Mouse (Mus musculus): ENCODE data around the gene Arhgap30. TPM values are rescaled to one million over a fixed set of nuclear protein-coding genes. Genes with fewer than 3 reads are reported as not detected.

Arhgap30 gene
- polyA plus RNA-seq, 1 experiment from 2014 or later, result 3.8 TPM

DNA sequence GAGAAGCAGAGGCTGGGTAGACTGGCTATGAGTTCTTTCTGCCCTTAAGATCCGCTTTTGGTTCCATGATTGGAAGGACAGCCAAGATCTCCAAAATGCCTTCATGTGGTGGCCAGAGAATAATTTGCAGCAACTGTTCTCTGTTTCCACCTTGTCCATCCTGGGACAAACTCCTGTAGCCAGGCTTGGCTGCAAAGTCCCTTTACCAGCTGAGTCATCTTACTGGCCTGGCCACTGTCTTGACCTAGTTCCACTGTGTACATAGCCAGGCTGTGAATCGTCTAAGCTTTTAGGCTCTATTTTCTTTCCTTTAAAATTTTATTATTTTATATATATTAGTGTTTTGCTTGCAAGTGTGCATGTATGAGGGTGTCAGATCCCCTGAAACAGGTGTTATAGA is 39.5 kb upstream of the Arhgap30 start:
- Histone ChIP-seq H3K27me3 (ENCODE audit: control insufficient read depth, insufficient read depth, low read length) (no peaks in the 10 kb centered on the region), H3K4me2 (ENCODE audit: low read depth, low read length) (no peak overlapping the region), H3K36me3 (ENCODE audit: control insufficient read depth, insufficient read depth, low read length) (no peaks in the 10 kb centered on the region), H3K4me1 (ENCODE audit: control insufficient read depth, insufficient read depth, low read length) (peaks cover 15% of the 10 kb centered on the region), H3K9ac (ENCODE audit: low read length) (no peak overlapping the region), H3K9me3 (replicated peaks; ENCODE audit: control insufficient read depth, low read length) (peaks cover 6% of the 10 kb centered on the region; the same call in 1 of the 2 replicates), H3K27ac (ENCODE audit: low read length) (no peak overlapping the region), H3K4me3 (replicated peaks; ENCODE audit: low read length) (no peak overlapping the region)
- ATAC-seq (ENCODE audit: insufficient read depth, low FRiP score), result no peak
- 78% methylated on average over 2 of the region's 2 CpGs for WGBS

DNA sequence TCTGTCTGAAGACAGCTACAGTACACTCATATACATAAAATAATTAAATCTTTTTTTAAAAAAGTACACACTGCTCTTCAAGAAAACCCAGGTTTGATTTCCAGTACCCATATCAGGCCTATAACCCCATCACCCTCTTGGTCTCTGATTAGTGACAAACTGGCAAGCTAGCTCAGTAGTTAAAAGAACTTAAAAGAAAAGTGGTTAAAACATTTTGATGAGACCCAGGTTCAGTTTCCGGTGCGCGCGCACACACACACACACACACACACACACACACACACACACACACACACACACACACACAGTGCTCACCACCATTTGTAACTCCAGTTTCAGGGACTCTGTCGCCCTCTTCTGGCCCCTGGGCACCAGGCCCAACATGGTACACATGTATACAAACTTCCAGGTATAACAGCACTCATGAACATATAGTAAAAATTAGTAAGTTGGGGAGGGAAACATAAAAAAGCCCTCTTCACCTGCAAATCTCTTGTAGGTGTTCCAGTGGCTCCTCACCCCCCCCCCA is 32.9 kb upstream of the Arhgap30 start:
- H3K4me3 ChIP-seq (replicated peaks; ENCODE audit: low read length), result no peak overlapping the region
- no peak overlapping the region for H3K27ac ChIP-seq (ENCODE audit: low read length)
- H3K36me3 ChIP-seq (ENCODE audit: control insufficient read depth, insufficient read depth, low read length), result no peaks in the 10 kb centered on the region; the same call in 1 of the 2 replicates
- no peaks in the 10 kb centered on the region for H3K9me3 ChIP-seq (replicated peaks; ENCODE audit: control insufficient read depth, low read length)
- H3K4me2 ChIP-seq (ENCODE audit: low read depth, low read length), result no peak overlapping the region
- H3K4me1 ChIP-seq (ENCODE audit: control insufficient read depth, insufficient read depth, low read length), result 0 out of 2 replicates have a peak, but pooled peaks cover 6% of the 10 kb centered on the region
- no peaks in the 10 kb centered on the region for H3K27me3 ChIP-seq (ENCODE audit: control insufficient read depth, insufficient read depth, low read length)
- 75% methylated on average over 5 of the region's 5 CpGs for WGBS
- no peak for ATAC-seq (ENCODE audit: insufficient read depth, low FRiP score)
- no peak overlapping the region for H3K9ac ChIP-seq (ENCODE audit: low read length)

- Histone ChIP-seq H3K36me3 (ENCODE audit: control insufficient read depth, insufficient read depth, low read length) (no peaks in the 10 kb centered on the region; the same call in 1 of the 2 replicates), H3K4me1 (ENCODE audit: control insufficient read depth, insufficient read depth, low read length) (0 out of 2 replicates have a peak, but pooled peaks cover 12% of the 10 kb centered on the region), H3K27me3 (ENCODE audit: control insufficient read depth, insufficient read depth, low read length) (no peaks in the 10 kb centered on the region), H3K27ac (ENCODE audit: low read length) (no peak overlapping the region), H3K4me2 (ENCODE audit: low read depth, low read length) (no peak overlapping the region), H3K9me3 (replicated peaks; ENCODE audit: control insufficient read depth, low read length) (no peaks in the 10 kb centered on the region), H3K9ac (ENCODE audit: low read length) (no peak overlapping the region), H3K4me3 (replicated peaks; ENCODE audit: low read length) (no peak overlapping the region)
- WGBS, result 86% methylated on average over 2 of the region's 2 CpGs
- ATAC-seq (ENCODE audit: insufficient read depth, low FRiP score), result no peak
These were observed 31.9 kb upstream of the Arhgap30 start for GRCm38 (mm10) chr1:171356814-171357213.

- H3K36me3 ChIP-seq (ENCODE audit: control insufficient read depth, insufficient read depth, low read length), result no peaks in the 10 kb centered on the region; the same call in 1 of the 2 replicates
- H3K9me3 ChIP-seq (replicated peaks; ENCODE audit: control insufficient read depth, low read length), result no peaks in the 10 kb centered on the region
- WGBS, result 69% methylated on average over 4 of the region's 4 CpGs
- H3K27me3 ChIP-seq (ENCODE audit: control insufficient read depth, insufficient read depth, low read length), result no peaks in the 10 kb centered on the region
- no peak for ATAC-seq (ENCODE audit: insufficient read depth, low FRiP score)
- 0 out of 2 replicates have a peak, but pooled peaks cover 12% of the 10 kb centered on the region for H3K4me1 ChIP-seq (ENCODE audit: control insufficient read depth, insufficient read depth, low read length)
- no peak overlapping the region for H3K27ac ChIP-seq (ENCODE audit: low read length)
- no peak overlapping the region for H3K4me3 ChIP-seq (replicated peaks; ENCODE audit: low read length)
- H3K4me2 ChIP-seq (ENCODE audit: low read depth, low read length), result no peak overlapping the region
- no peak overlapping the region for H3K9ac ChIP-seq (ENCODE audit: low read length)
These were observed 30.3 kb upstream of the Arhgap30 start for GRCm38 (mm10) chr1:171358421-171358820.

GRCm38 (mm10) chr1:171360253-171360652 is 28.5 kb upstream of the Arhgap30 start:
- H3K36me3 ChIP-seq (ENCODE audit: control insufficient read depth, insufficient read depth, low read length), result no peaks in the 10 kb centered on the region; the same call in 1 of the 2 replicates
- WGBS, result 8% methylated on average over 26 of the region's 26 CpGs
- peak; percentile 8 for ATAC-seq (ENCODE audit: insufficient read depth, low FRiP score)
- H3K4me1 ChIP-seq (ENCODE audit: control insufficient read depth, insufficient read depth, low read length), result 0 out of 2 replicates have a peak, but pooled peaks cover 12% of the 10 kb centered on the region
- peak overlapping the region; percentile 74 for H3K9ac ChIP-seq (ENCODE audit: low read length)
- no peaks in the 10 kb centered on the region for H3K9me3 ChIP-seq (replicated peaks; ENCODE audit: control insufficient read depth, low read length)
- H3K27me3 ChIP-seq (ENCODE audit: control insufficient read depth, insufficient read depth, low read length), result no peaks in the 10 kb centered on the region
- H3K4me2 ChIP-seq (ENCODE audit: low read depth, low read length), result peak overlapping the region; percentile 83
- H3K27ac ChIP-seq (ENCODE audit: low read length), result no peak overlapping the region
- peak overlapping the region; percentile 60 for H3K4me3 ChIP-seq (replicated peaks; ENCODE audit: low read length)

DNA sequence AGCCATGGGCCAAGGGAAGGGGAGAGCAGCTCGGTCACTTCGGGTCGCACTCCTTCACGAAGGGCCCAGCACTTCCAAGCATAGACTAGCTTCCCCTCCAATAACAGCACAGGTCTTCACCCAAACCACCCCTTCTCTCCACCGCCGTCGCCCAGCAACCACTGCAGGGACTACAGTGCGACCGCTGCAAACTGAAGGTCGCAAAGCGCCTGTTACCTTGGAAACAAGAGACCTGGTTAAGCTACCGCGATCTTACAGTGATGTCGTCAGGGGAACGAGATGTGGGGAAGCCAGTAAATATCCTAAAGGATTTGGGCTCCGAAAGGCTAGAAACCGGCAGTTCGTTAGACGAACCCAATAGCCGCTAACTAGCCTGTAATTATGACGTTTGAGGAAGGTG is 28.1 kb upstream of the Arhgap30 start, which contains the start of gene Klhdc9:
Gene Klhdc9, minus strand, starts transcription at position 143 of the 400 bp plus-strand sequence.
- no peaks in the 10 kb centered on the region for H3K9me3 ChIP-seq (replicated peaks; ENCODE audit: control insufficient read depth, low read length)
- H3K27ac ChIP-seq (ENCODE audit: low read length), result peak within 1 kb of the TSS; percentile 43

DNA sequence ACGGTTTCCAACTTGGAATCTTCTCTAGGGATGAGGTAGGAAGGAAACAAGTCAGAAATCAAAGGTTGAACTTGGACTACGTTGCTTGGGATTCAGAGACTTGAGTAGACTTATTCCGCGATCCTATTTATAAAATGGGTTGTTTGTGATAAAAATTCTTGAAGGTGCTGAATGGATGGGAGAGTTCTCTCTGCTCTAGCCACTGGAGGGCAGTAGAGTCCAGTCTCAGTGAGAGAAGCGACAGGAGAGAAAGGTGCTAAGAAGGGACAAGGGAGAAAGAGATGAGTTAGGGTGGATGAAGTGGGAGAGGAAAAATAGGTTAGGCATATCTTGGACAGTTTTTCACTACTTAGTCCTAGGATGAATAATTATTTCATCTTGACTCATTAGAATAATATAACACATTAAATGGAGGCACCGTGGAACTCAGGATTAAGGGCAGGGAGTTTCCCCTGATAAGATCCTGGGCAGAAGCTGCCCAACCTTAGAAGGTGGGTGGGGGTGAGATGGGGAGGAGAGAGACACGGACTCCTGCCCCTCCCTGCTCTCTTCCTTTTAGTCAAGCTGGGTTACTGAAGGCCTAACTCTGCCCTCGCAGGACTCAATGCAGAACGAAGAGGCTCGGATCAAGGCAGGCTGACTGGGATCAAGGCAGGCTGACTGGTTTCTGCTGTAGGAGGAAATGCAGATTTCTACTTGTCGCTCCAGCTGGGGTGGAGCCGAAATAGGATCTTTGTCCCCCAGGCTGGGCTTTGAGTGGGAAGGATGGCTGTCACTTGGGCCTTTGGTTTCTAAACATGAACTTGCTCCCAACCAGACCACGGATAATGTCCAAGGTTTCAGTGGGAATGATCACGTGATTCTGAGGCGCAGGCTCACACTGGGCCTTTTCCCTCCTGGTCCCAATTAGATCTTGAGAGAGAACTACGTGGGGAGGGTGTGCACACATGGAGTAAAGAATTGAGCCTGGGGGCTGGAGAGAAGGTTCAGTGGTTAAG is 27.3 kb upstream of the Arhgap30 start:
- Histone ChIP-seq H3K9ac (ENCODE audit: low read length) (peak overlapping the region; percentile 74), H3K4me2 (ENCODE audit: low read depth, low read length) (peak overlapping the region; percentile 83), H3K27ac (ENCODE audit: low read length) (peak overlapping the region; percentile 43), H3K27me3 (ENCODE audit: control insufficient read depth, insufficient read depth, low read length) (no peaks in the 10 kb centered on the region), H3K36me3 (ENCODE audit: control insufficient read depth, insufficient read depth, low read length) (no peaks in the 10 kb centered on the region; the same call in 1 of the 2 replicates), H3K4me1 (ENCODE audit: control insufficient read depth, insufficient read depth, low read length) (0 out of 2 replicates have a peak, but pooled peaks cover 12% of the 10 kb centered on the region), H3K4me3 (replicated peaks; ENCODE audit: low read length) (peak overlapping the region; percentile 60), H3K9me3 (replicated peaks; ENCODE audit: control insufficient read depth, low read length) (no peaks in the 10 kb centered on the region)
- WGBS, result 27% methylated on average over 16 of the region's 16 CpGs
- ATAC-seq (ENCODE audit: insufficient read depth, low FRiP score), result peak; percentile 74; the same call in 1 of the 2 replicates

More for the DNA sequence above, 28.1 kb upstream of the Arhgap30 start, which contains the start of gene Klhdc9:
- Histone ChIP-seq H3K4me2 (ENCODE audit: low read depth, low read length) (peak within 1 kb of the TSS; percentile 83), H3K4me3 (replicated peaks; ENCODE audit: low read length) (peak within 1 kb of the TSS; percentile 60), H3K4me1 (ENCODE audit: control insufficient read depth, insufficient read depth, low read length) (0 out of 2 replicates have a peak, but pooled peaks cover 12% of the 10 kb centered on the region), H3K27me3 (ENCODE audit: control insufficient read depth, insufficient read depth, low read length) (no peaks in the 10 kb centered on the region), H3K36me3 (ENCODE audit: control insufficient read depth, insufficient read depth, low read length) (no peaks in the 10 kb centered on the region; the same call in 1 of the 2 replicates), H3K9ac (ENCODE audit: low read length) (peak within 1 kb of the TSS; percentile 74)
- ATAC-seq (ENCODE audit: insufficient read depth, low FRiP score), result peak; percentile 92
- WGBS, result 2% methylated on average over 21 of the region's 21 CpGs

DNA sequence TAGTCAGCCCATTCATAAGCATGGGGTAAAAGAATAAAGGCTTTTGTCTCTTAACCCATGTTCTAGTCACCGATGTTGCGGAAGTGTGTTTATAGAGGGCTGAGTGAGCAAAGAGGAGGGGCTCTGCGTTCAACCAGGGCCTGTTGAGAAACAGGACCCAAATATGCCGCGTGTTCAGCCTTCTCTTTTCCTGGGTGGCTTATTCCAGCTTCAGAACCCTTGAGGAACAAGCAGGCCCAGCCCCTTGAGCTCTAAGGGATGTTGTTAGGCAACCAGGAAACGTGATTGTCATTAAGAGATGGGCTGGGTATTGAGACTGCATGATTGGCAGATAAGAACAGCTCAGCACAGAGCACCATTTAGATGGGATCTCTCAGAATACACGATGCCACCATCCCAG is 22.8 kb upstream of the Arhgap30 start:
- Histone ChIP-seq H3K9me3 (replicated peaks; ENCODE audit: control insufficient read depth, low read length) (no peaks in the 10 kb centered on the region), H3K4me1 (ENCODE audit: control insufficient read depth, insufficient read depth, low read length) (0 out of 2 replicates have a peak, but pooled peaks cover 6% of the 10 kb centered on the region), H3K4me3 (replicated peaks; ENCODE audit: low read length) (no peak overlapping the region), H3K27me3 (ENCODE audit: control insufficient read depth, insufficient read depth, low read length) (no peaks in the 10 kb centered on the region), H3K27ac (ENCODE audit: low read length) (peak overlapping the region; percentile 48), H3K36me3 (ENCODE audit: control insufficient read depth, insufficient read depth, low read length) (no peaks in the 10 kb centered on the region), H3K9ac (ENCODE audit: low read length) (no peak overlapping the region), H3K4me2 (ENCODE audit: low read depth, low read length) (no peak overlapping the region)
- WGBS, result 48% methylated on average over 7 of the region's 7 CpGs
- ATAC-seq (ENCODE audit: insufficient read depth, low FRiP score), result no peak

Data from stomach, embryonic 16.5 days (tissue).